Mouse (Mus musculus) forebrain, embryonic 16.5 days (tissue): ENCODE measurements around the gene Thumpd1. TPM values are rescaled to one million over a fixed set of nuclear protein-coding genes. Genes with fewer than 3 reads are reported as not detected.

Experiments
- ATAC-seq: fragments of 200-750 bp; cut with Nextera tagmentation; 2 replicates; pipeline ENCODE4 v1.8.0; 2017; ENCODE audit warnings: mild to moderate bottlenecking, moderate library complexity
- H3K27ac ChIP-seq: fragments of 300-500 bp; sonication (generic); 2 replicates; pipeline ENCODE4 v1.5.1; 2014; ENCODE audit warnings: low read length, control low read depth
- H3K27me3 ChIP-seq: fragments of 300-500 bp; sonication (generic); replicated peaks from 2 replicates; pipeline ENCODE4 v1.6.1; 2014; ENCODE audit warnings: low read length; ENCODE audit not compliant: control insufficient read depth, insufficient read depth
- H3K36me3 ChIP-seq: fragments of 300-500 bp; sonication (generic); 2 replicates; pipeline ENCODE4 v1.6.1; 2014; ENCODE audit not compliant: control insufficient read depth, insufficient read depth
- H3K4me1 ChIP-seq: fragments of 300-500 bp; sonication (generic); replicated peaks from 2 replicates; pipeline ENCODE4 v1.6.1; 2014; ENCODE audit warnings: low read length; ENCODE audit not compliant: control insufficient read depth, insufficient read depth
- H3K4me2 ChIP-seq: fragments of 300-500 bp; sonication (generic); 2 replicates; pipeline ENCODE4 v1.6.1; 2014; ENCODE audit warnings: mild to moderate bottlenecking, low read length, control low read depth
- H3K4me3 ChIP-seq: fragments of 300-500 bp; sonication (generic); replicated peaks from 2 replicates; pipeline ENCODE4 v1.5.1; 2014; ENCODE audit warnings: mild to moderate bottlenecking, low read length, control low read depth
- H3K9ac ChIP-seq: fragments of 300-500 bp; sonication (generic); replicated peaks from 2 replicates; pipeline ENCODE4 v1.6.1; 2014; ENCODE audit warnings: low read depth, low read length, control low read depth
- H3K9me3 ChIP-seq: fragments of 300-500 bp; sonication (generic); 2 replicates; pipeline ENCODE4 v1.6.1; 2016; ENCODE audit warnings: low read length; ENCODE audit not compliant: control insufficient read depth
- WGBS: fragments of 180-500 bp; shearing (Covaris S2); extraction: QIAGEN DNeasy Blood & Tissue Kit; methylation state at CpG from one replicate; pipeline ENCODE4 v1.1.7; 2014; 5-methylcytosine and 5-hydroxymethylcytosine counted together
- polyA plus RNA-seq: library from polyadenylated mRNA; unstranded; fragments of >200 nt; fragmentation: Nextera tagmentation; extraction: Ambion mirVana; gene quantifications from 2 replicates; pipeline ENCODE4 v1.2.1, GENCODE M21; 2015

The Thumpd1 gene
- polyA plus RNA-seq, 1 experiment from 2014 or later, result 96.6 TPM

DNA sequence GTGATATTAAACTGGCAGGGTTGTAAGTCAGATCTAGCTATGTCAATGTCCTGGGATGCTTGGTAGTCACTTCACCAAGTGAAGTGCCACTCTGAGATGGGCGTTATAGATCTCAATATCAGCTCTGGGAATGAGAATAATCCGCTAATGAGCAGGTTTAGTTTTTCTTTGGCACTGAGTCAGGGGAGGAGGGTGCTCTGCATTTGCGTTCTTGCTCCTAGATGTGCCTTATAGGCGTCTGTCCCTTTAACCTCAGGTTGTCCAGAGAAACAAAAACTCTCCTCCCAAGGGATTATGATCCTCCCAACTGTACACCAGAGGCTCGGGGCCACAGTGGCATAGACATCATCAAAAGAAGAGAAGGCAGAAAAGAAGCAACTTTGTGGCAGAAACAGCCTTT, 30.9 kb downstream of the Thumpd1 start, which contains the start of gene Acsm4:
Acsm4 (plus strand) TSS at position 301 of the 400 bp plus-strand sequence.
- no peaks in the 10 kb centered on the region for H3K4me1 ChIP-seq
- H3K36me3 ChIP-seq, result no peaks in the 10 kb centered on the region
- H3K4me2 ChIP-seq, result no peak within 1 kb of the TSS
- H3K4me3 ChIP-seq, result no peak within 1 kb of the TSS
- H3K27me3 ChIP-seq, result no peaks in the 10 kb centered on the region
- ATAC-seq, result no peak
- no peak within 1 kb of the TSS for H3K27ac ChIP-seq
- H3K9me3 ChIP-seq, result no peaks in the 10 kb centered on the region
- WGBS, result 77% methylated on average over 5 of the region's 5 CpGs
- H3K9ac ChIP-seq, result no peak within 1 kb of the TSS

DNA sequence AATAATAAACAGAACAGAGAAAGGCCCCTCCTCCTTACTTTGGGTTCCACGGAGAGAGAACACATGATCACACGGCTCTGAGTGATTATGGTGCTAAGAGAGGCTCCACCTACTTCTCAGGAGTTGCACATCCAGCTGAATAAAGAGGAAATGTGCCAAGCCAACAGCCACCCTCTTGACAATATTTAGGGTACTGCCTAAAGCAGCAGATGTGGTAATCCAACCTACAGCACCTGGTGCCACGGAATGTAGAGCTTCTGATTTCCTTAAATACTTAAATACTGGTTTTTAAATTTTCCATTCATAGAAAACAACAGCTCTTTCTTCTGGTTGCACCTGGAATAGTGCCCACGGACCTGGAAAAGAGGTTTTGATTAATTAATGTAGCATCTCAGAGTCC, 37.9 kb downstream of the Thumpd1 start:
- no peak overlapping the region for H3K27ac ChIP-seq
- H3K27me3 ChIP-seq, result no peaks in the 10 kb centered on the region
- no peak overlapping the region for H3K4me3 ChIP-seq
- no peak for ATAC-seq
- no peak overlapping the region for H3K4me2 ChIP-seq
- no peaks in the 10 kb centered on the region for H3K36me3 ChIP-seq
- H3K4me1 ChIP-seq, result no peaks in the 10 kb centered on the region
- 60% methylated on average over 4 of the region's 4 CpGs for WGBS
- no peaks in the 10 kb centered on the region for H3K9me3 ChIP-seq
- no peak overlapping the region for H3K9ac ChIP-seq

GRCm38 (mm10) chr7:119680107-119680506, 40.5 kb downstream of the Thumpd1 start:
- no peaks in the 10 kb centered on the region for H3K4me1 ChIP-seq
- H3K36me3 ChIP-seq, result no peaks in the 10 kb centered on the region
- no peak overlapping the region for H3K4me2 ChIP-seq
- no peak overlapping the region for H3K27ac ChIP-seq
- no peak for ATAC-seq
- no peaks in the 10 kb centered on the region for H3K9me3 ChIP-seq
- no peaks in the 10 kb centered on the region for H3K27me3 ChIP-seq
- H3K9ac ChIP-seq, result no peak overlapping the region
- H3K4me3 ChIP-seq, result no peak overlapping the region
- WGBS, result 69% methylated on average over 8 of the region's 8 CpGs

GRCm38 (mm10) chr7:119673465-119673864, 47.1 kb downstream of the Thumpd1 start:
- H3K27me3 ChIP-seq, result no peaks in the 10 kb centered on the region
- no peaks in the 10 kb centered on the region for H3K36me3 ChIP-seq
- ATAC-seq, result peak; percentile 70
- no peaks in the 10 kb centered on the region for H3K4me1 ChIP-seq
- no peak overlapping the region for H3K9ac ChIP-seq
- no peak overlapping the region for H3K4me2 ChIP-seq
- WGBS, result 19% methylated on average over 6 of the region's 6 CpGs
- H3K27ac ChIP-seq, result no peak overlapping the region
- H3K9me3 ChIP-seq, result no peaks in the 10 kb centered on the region
- no peak overlapping the region for H3K4me3 ChIP-seq

DNA sequence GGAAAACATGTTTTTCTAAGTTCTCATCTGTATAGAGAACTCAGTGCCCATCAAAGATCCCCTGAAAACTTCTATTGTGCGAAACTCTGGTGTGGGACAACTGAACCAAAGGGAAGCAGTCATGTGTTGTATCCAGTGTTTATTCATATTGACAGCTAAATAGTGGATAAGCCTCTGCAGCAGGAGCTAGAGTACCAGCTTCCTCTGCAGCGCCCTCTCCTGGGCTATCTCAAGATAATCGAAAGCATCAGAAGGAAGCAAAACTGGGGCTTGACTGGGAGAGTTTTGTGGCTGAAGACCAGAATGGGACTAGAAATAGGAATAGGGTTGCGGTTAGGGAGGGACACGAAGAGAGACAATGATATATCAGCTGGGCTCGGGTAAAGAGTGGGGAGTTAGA, 49.7 kb downstream of the Thumpd1 start:
- Histone ChIP-seq H3K27ac (no peak overlapping the region), H3K9ac (no peak overlapping the region), H3K4me1 (no peaks in the 10 kb centered on the region), H3K27me3 (no peaks in the 10 kb centered on the region), H3K9me3 (no peaks in the 10 kb centered on the region), H3K4me3 (no peak overlapping the region), H3K36me3 (no peaks in the 10 kb centered on the region), H3K4me2 (no peak overlapping the region)
- 53% methylated on average over 6 of the region's 6 CpGs for WGBS
- no peak for ATAC-seq

DNA sequence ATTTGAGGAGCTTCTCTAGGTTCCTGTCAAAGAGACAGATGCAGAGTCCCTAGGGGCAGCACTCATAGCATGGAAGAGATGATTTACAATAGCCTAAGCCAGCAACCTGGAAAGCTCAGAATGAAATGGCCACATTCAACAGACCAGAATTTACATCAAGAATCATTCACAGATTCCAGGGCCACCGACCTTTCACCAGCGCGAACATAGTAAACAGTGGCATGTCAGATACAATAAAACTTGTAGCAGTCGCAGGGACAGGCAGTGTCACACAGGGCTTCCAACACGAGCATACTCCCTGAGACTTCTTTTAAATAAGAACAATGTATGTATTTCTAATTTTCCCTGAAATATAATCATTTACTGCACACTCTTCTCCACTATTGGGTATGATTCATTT, 50.2 kb downstream of the Thumpd1 start:
- no peak overlapping the region for H3K9ac ChIP-seq
- H3K9me3 ChIP-seq, result no peaks in the 10 kb centered on the region
- H3K4me1 ChIP-seq, result no peaks in the 10 kb centered on the region
- H3K4me2 ChIP-seq, result no peak overlapping the region
- 77% methylated on average over 5 of the region's 5 CpGs for WGBS
- no peaks in the 10 kb centered on the region for H3K27me3 ChIP-seq
- H3K4me3 ChIP-seq, result no peak overlapping the region
- no peak for ATAC-seq
- no peaks in the 10 kb centered on the region for H3K36me3 ChIP-seq
- no peak overlapping the region for H3K27ac ChIP-seq

- Histone ChIP-seq H3K9ac (no peak overlapping the region), H3K4me2 (no peak overlapping the region), H3K9me3 (no peaks in the 10 kb centered on the region), H3K4me1 (no peaks in the 10 kb centered on the region), H3K27ac (no peak overlapping the region), H3K4me3 (no peak overlapping the region), H3K36me3 (no peaks in the 10 kb centered on the region), H3K27me3 (no peaks in the 10 kb centered on the region)
- ATAC-seq, result no peak
- WGBS, result 95% methylated on average over 3 of the region's 3 CpGs
These were observed 52.7 kb downstream of the Thumpd1 start for GRCm38 (mm10) chr7:119667893-119668292.

Other genes starting within 250 kb of the Thumpd1 start
- not detected in 2 replicates for gene Umod, start 241.5 kb downstream of the Thumpd1 start, polyA plus RNA-seq
- not detected in 2 replicates for gene Acsm5, start 201.3 kb downstream of the Thumpd1 start, polyA plus RNA-seq
- gene Pdilt, start 197.3 kb downstream of the Thumpd1 start, polyA plus RNA-seq, result not detected in 2 replicates
- not detected in 2 replicates for gene Acsm2, start 166.5 kb downstream of the Thumpd1 start, polyA plus RNA-seq
- not detected in 2 replicates for gene Acsm1, start 113.8 kb downstream of the Thumpd1 start, polyA plus RNA-seq
- gene Acsm4, start 30.8 kb downstream of the Thumpd1 start, polyA plus RNA-seq, result 0.09 TPM in 1 of 2 replicates, not detected in the other
- not detected in 2 replicates for gene Acsm3, start 40.1 kb upstream of the Thumpd1 start, polyA plus RNA-seq
- 10.8 and 14.2 TPM in 2 replicates for gene Rexo5, start 73.2 kb upstream of the Thumpd1 start, polyA plus RNA-seq
- gene Eri2, start 73.3 kb upstream of the Thumpd1 start, polyA plus RNA-seq, result 23.1 and 25.6 TPM in 2 replicates
- gene Lyrm1, start 175.1 kb upstream of the Thumpd1 start, polyA plus RNA-seq, result 14.3 and 17.8 TPM in 2 replicates
- gene Dcun1d3, start 175.5 kb upstream of the Thumpd1 start, polyA plus RNA-seq, result 20.4 and 23.8 TPM in 2 replicates